14 mouse cellular contexts compared by ENCODE assay signal in genomic region chr2:181386663-181387210, GRCm38 (mm10).
"Had no signal": no experiment of that assay in that cellular context is flagged by ENCODE, and none has a peak within 500 bp of the region (broad histone marks: within the 10 kb centered on the region; RNA-seq: fewer than 3 reads in every experiment).

No protein-coding gene starts in this region.

- ATAC-seq: liver, embryonic 12.5 days had no signal

- H3K9me3 ChIP-seq: limb, embryonic 10.5 days; limb, embryonic 13.5 days; liver, embryonic 12.5 days; liver, embryonic 15.5 days; megakaryocyte, embryonic 14.5 days; midbrain, embryonic 10.5 days; neural tube, embryonic 13.5 days had no signal

- H3K4me2 ChIP-seq: limb, embryonic 13.5 days; liver, embryonic 12.5 days; liver, embryonic 15.5 days; neural tube, embryonic 13.5 days had no signal

- H3K27ac ChIP-seq: kidney, postnatal 0 days; limb, embryonic 10.5 days; limb, embryonic 13.5 days; liver, embryonic 12.5 days; liver, embryonic 15.5 days; midbrain, embryonic 10.5 days; neural tube, embryonic 13.5 days had no signal

- H3K9ac ChIP-seq: limb, embryonic 13.5 days; liver, embryonic 12.5 days; liver, embryonic 15.5 days; neural tube, embryonic 13.5 days had no signal

- H3K4me1 ChIP-seq: limb, embryonic 10.5 days; limb, embryonic 13.5 days; liver, embryonic 12.5 days; liver, embryonic 15.5 days; midbrain, embryonic 10.5 days; neural tube, embryonic 13.5 days had no signal

- DNase-seq: liver; lung, adult 2 months; midbrain, embryonic 14.5 days; thymus, adult 18-20 months; thymus, postnatal 36 days had no signal

- H3K27me3 ChIP-seq: limb, embryonic 13.5 days; liver, embryonic 12.5 days; liver, embryonic 15.5 days; megakaryocyte, embryonic 14.5 days; neural tube, embryonic 13.5 days had no signal

- H3K4me3 ChIP-seq: layer of hippocampus, adult 2 months; limb, embryonic 10.5 days; limb, embryonic 13.5 days; liver, embryonic 12.5 days; liver, embryonic 15.5 days; megakaryocyte, embryonic 14.5 days; midbrain, embryonic 10.5 days; neural tube, embryonic 13.5 days had no signal
